Mouse (Mus musculus) neutrophil, adult 5-6 weeks (primary cell): ENCODE data around the gene Pccb. TPM values are rescaled to one million over a fixed set of nuclear protein-coding genes. Genes with fewer than 3 reads are reported as not detected.

Experiments
- ATAC-seq: fragments of 151-379, 151-347 bp; 2 replicates; pipeline ENCODE4 v1.8.0; 2017; ENCODE audit warnings: mild to moderate bottlenecking, moderate TSS enrichment; ENCODE audit not compliant: insufficient number of reproducible peaks, poor library complexity, low FRiP score, severe bottlenecking; ENCODE audit errors: extremely low read depth
- total RNA-seq: library from RNA; stranded (forward); fragments of 200-1000 nt; gene quantifications from 2 replicates; pipeline ENCODE4 v1.2.3, GENCODE M21; 2017

Pccb gene
- total RNA-seq, result 6.3 and 7.3 TPM in 2 replicates

- ATAC-seq, result peak; percentile 93
Observed at GRCm38 (mm10) chr9:101034448-101035098, at the start of gene Pccb. Gene Pccb (minus strand): TSS chr9:101034898.

GRCm38 (mm10) chr9:101083728-101084127 lies 49.0 kb upstream of the Pccb start:
- ATAC-seq, result no peak

GRCm38 (mm10) chr9:101080046-101080685 lies 45.5 kb upstream of the Pccb start:
- no peak for ATAC-seq

DNA sequence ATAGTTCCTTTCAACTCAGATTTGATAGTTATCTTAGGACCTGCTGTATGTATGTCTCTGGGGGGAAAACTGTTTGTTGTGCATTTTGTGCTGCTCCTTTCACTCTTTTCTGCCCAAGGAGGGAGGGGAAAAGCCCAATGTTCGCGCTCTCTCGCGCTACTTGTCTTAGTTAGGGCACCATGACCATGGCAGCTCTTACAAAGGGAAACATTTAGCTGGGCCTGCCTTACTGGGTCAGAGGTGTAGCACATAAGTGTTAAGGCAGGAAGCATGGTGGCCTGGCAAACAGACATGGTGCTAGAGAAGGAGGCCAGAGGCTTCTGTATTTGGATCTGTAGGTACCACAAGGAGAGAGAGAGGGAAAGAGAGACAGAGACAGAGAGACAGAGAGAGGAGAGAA lies 43.9 kb upstream of the Pccb start:
- no peak for ATAC-seq

- no peak for ATAC-seq
Observed at GRCm38 (mm10) chr9:101077486-101077885, 42.8 kb upstream of the Pccb start.

- ATAC-seq, result peak; percentile 16; the same call in 1 of the 2 replicates
Observed at GRCm38 (mm10) chr9:101076095-101076875, 41.6 kb upstream of the Pccb start.

GRCm38 (mm10) chr9:101075694-101076093 lies 41.0 kb upstream of the Pccb start:
- no peak for ATAC-seq

DNA sequence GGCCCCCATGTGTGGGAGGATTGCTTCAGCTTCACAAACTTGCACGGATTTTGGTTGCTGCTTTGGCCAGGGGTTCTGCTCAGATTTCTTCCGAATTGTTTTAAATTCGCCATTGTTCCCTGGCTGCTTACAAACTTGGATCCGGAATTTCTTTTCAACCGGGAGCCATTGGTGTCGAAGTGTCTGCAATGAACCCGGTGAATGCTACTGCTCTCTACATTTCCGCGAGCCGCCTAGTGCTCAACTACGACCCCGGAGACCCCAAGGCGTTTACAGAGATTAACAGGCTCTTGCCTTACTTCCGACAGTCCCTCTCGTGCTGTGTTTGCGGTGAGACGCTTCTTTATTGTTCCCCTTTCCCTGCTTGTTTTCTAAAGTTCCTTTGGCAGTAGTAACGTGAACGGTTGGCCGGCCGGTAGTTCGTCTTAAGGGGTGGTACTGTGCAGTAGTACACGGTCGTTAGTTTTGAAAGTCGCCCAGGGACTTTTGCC lies 40.4 kb upstream of the Pccb start:
- peak; percentile 10; the same call in 1 of the 2 replicates for ATAC-seq

GRCm38 (mm10) chr9:101074332-101075021 lies 39.8 kb upstream of the Pccb start:
- peak; percentile 13; the same call in 1 of the 2 replicates for ATAC-seq

- ATAC-seq, result no peak
Observed at GRCm38 (mm10) chr9:101073987-101074331, 39.3 kb upstream of the Pccb start, which contains the start of gene Msl2. Gene Msl2 (plus strand): TSS chr9:101074101.

- peak; percentile 67 for ATAC-seq
Observed at GRCm38 (mm10) chr9:101073041-101073986, 38.6 kb upstream of the Pccb start.

DNA sequence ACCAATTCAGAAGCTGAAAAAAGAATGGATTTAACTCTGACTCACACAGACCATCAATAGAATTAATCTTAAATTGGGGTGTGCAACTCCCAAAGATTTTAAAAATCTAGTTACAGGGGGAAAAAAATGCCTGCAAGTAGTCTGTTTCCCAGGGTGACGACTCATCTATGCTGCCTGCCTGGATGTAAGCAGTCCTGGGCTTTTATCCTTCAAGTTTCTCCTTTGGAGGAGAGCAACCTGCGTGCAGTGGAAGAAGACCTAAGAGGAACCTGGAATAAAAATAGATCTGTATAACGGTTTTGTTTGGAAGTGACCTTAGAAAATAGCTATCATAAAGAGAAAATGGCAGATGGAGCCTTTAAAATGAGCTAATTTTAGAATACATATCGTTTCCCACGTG lies 37.8 kb upstream of the Pccb start:
- ATAC-seq, result no peak

DNA sequence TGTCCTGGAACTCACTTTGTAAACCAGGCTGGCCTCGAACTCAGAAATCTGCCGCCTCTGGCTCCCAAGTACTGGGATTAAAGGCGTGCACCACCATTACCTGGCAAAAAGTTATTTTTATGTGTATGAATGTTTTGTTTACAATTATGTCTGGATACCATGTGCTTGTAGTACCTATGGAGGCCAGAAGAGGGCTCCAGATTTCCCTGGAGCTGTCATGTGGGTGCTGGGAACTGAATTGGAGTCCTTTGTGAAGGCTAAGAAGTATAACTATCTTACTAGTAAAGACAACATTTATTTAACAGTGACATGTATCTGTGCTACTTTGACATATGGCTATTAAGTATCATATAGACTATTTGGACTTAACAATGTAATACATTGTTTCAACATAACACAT lies 35.1 kb upstream of the Pccb start:
- no peak for ATAC-seq

DNA sequence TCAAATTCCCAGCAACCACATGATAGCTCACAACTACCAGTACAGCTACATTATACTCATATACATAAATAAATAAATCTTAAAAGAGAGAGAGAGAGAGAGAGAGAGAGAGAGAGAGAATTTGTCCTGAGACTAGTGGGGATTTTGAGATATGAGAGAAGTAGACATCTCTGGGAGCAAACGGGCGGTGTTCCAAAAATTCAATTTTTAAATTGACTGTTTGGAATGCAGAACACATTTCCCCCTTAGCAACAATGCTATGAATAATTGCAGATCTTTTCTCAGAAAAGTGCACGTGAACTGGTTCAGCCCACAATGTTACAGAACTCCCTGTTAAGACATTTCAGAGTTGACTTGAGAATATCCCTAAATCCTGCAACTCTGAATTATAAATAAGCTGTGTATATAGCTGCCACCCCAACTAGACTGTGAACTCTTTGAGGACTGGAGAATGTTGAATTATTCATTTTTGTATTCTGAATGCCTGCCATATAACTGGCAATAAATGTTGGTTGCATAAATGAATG lies 30.4 kb upstream of the Pccb start:
- ATAC-seq, result no peak

DNA sequence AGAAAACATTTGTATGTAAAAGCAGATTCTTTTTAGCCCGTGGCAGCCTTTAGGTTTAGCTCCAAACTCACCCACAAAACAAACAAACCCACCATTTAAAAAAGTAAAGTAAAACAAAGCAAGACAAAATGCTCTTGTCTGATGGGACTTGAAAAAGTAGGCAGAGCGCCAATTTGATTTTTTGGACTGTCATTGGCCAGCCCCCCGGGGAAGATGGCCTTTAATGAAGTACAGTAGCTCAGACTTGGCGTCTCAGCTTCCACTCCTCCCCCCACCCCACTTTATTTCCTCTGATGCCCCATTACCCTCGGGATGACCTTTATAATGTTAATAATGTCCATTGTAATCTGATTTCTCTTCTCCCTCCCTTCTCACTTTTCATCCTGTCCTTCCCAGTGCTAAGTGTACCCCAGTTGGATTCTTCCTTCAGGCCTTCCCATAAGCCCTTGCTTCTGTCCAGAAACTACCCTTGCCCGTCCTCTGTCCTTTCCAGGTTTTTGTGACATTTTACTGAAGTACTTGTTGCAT lies 27.6 kb upstream of the Pccb start:
- ATAC-seq, result no peak

- ATAC-seq, result peak; percentile 97
Observed at GRCm38 (mm10) chr9:101061035-101061434, 26.3 kb upstream of the Pccb start.

DNA sequence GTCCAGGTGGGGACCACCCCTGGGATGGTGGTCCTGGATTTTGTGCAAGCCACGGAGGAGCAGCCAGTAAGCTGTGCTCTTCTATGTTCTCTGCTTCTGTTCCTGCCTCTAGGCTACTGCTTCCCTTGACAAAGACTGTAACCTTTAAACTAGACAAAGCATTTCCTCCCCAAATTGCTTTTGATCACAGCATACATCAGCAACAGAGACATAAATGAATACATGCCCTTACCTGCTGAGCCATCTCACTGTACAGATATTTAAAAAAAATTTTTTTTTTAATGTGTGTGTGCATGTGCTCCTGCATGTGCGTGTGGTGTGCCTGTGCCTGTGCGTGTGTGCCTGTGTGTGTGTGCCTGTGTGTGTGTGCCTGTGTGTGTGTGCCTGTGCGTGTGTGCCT lies 22.5 kb upstream of the Pccb start:
- no peak for ATAC-seq

DNA sequence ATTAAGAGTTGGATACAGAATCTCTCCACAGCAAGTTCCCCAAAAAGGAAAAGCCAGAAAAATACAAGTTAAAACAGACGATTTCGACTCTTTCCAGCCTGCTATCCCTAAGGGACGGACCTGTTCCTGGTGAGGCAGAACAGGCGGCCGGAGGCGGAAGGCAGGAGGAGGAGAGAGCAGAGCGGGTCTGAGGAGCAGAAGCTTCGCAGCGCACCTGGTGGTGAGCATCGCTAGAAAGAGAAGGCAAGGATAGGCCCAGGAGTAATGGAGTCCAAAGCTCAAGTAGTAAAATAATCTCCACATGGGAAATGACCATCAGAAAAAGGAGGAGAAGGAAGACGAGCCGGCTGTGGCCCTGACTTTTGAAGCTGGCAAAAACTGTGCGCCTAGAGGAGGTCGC lies 18.6 kb upstream of the Pccb start:
- ATAC-seq, result no peak
